Mouse (Mus musculus): Measurements from ENCODE around the gene Perp.

GRCm38 (mm10) chr10:18835684-18836479 is 8.9 kb upstream of the Perp start:
- no peak for TF ChIP-seq FLI1 (IDR thresholded peaks at IDR 0.05; ENCODE audit: low read length)
- no peak for TF ChIP-seq GATA1 (IDR thresholded peaks at IDR 0.05; ENCODE audit: borderline replicate concordance, low read length)

Measured in megakaryocyte, embryonic 14.5 days (primary cell).